Mouse (Mus musculus) macrophage (primary cell): ENCODE data around the gene Leo1. TPM values are rescaled to one million over a fixed set of nuclear protein-coding genes. Genes with fewer than 3 reads are reported as not detected.
"Not testable (repeated sequence)": the region's sequence is repeated elsewhere in the genome, so short reads cannot be mapped to it uniquely, and the experiment has no call there.

ENCODE experiments used
- H3K27ac ChIP-seq: fragments of 350-480 bp; formaldehyde crosslinking; 2 replicates; pipeline ENCODE4 v1.9.0; 2021
- H3K36me3 ChIP-seq: fragments of 350-480 bp; formaldehyde crosslinking; 2 replicates; pipeline ENCODE4 v1.9.0; 2021; ENCODE audit errors: inconsistent target
- H3K4me3 ChIP-seq: fragments of 350-480 bp; formaldehyde crosslinking; 2 replicates; pipeline ENCODE4 v1.9.0; 2021; ENCODE audit errors: inconsistent target
- H3K79me2 ChIP-seq: fragments of 350-480 bp; formaldehyde crosslinking; 2 replicates; pipeline ENCODE4 v1.9.0; 2021; ENCODE audit errors: inconsistent target
- WGBS: methylation state at CpG from one replicate; pipeline ENCODE4 v1.1.7; 2026; ENCODE audit warnings: inconsistent platforms; ENCODE audit not compliant: missing documents; 5-methylcytosine and 5-hydroxymethylcytosine counted together
- polyA plus RNA-seq: library from polyadenylated mRNA; stranded (reverse); fragments of 250-400 nt; gene quantifications from 3 replicates; pipeline ENCODE4 v1.2.4, GENCODE M21; 2018; ENCODE audit warnings: inconsistent platforms

Gene Leo1
- polyA plus RNA-seq, 1 experiment from 2014 or later: 36.4 TPM

GRCm38 (mm10) chr9:75477212-75477611 lies 35.9 kb downstream of the Leo1 start:
- H3K79me2 ChIP-seq: no peaks in the 10 kb centered on the region
- 37% methylated on average over 3 of the region's 3 CpGs for WGBS
- no peaks in the 10 kb centered on the region for H3K36me3 ChIP-seq
- no peak overlapping the region for H3K27ac ChIP-seq
- no peak overlapping the region for H3K4me3 ChIP-seq

DNA sequence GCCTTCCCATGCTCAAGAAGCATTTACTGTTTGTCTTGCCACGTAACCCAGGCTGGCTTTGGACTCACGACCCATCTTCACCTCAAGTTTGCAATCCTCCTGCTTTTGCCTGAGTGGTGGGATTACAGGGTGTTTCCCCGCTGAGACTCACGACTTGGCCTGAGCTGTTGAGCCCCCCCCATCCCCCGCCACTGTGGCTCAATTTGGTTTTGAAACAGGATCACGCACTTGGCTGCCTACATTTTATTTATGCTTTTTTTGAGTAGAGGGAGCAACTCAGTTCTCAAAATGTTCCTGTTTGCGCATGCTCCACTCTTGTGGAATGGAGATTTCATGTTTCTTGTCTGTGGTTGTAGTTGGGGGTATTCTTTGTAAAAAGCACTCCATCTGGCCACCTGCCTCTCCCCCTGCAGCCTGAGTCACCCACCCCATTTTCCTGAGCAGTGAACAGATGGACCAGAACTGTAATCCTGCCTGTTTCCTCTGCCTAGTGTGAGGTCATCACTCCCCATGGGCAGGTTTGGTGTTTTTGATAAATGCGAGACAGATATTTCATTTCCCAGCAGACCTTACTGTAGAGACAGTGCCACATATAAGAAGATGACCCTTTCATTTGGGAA lies 37.9 kb downstream of the Leo1 start:
- no peaks in the 10 kb centered on the region for H3K36me3 ChIP-seq
- no peaks in the 10 kb centered on the region for H3K79me2 ChIP-seq
- no peak overlapping the region for H3K27ac ChIP-seq
- 65% methylated on average over 8 of the region's 8 CpGs for WGBS
- no peak overlapping the region for H3K4me3 ChIP-seq

DNA sequence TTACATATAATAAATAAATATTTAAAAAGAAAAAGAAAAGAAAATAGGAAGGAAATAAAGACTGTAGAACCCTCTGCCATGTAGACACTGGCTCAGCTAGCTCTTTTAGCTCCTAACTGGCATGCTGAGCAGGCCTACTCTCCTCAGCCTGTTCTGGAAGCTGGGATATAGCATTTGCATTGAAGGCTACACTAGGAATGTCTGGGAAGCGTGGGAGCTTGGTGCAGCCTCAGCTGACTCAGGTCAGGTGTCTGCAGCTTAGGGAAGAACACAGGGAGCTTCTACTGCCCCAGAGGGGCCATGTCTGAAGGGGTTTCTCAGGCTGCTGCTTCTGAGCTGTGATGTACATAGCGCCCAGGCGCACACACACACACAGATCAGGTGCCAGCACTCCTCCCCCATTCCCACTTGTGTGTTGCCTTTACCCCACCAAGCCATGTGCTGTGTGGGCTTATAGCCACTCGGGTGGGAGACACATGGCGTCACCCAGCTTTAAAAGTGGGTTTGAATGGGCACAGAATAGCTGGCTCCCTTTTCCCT lies 39.3 kb downstream of the Leo1 start:
- Histone ChIP-seq H3K27ac (no peak overlapping the region), H3K4me3 (no peak overlapping the region), H3K79me2 (no peaks in the 10 kb centered on the region), H3K36me3 (no peaks in the 10 kb centered on the region)
- WGBS: 97% methylated on average over 5 of the region's 5 CpGs

GRCm38 (mm10) chr9:75485231-75485630 lies 43.9 kb downstream of the Leo1 start:
- no peaks in the 10 kb centered on the region for H3K36me3 ChIP-seq
- no peaks in the 10 kb centered on the region for H3K79me2 ChIP-seq
- 96% methylated on average over 6 of the region's 6 CpGs for WGBS

GRCm38 (mm10) chr9:75488255-75488654 lies 46.9 kb downstream of the Leo1 start:
- 81% methylated on average over 7 of the region's 7 CpGs for WGBS
- H3K79me2 ChIP-seq, H3K36me3 ChIP-seq, H3K27ac ChIP-seq, H3K4me3 ChIP-seq: not testable (repeated sequence)

More at GRCm38 (mm10) chr9:75485231-75485630, 43.9 kb downstream of the Leo1 start:
- no peak overlapping the region for H3K27ac ChIP-seq
- H3K4me3 ChIP-seq: no peak overlapping the region

DNA sequence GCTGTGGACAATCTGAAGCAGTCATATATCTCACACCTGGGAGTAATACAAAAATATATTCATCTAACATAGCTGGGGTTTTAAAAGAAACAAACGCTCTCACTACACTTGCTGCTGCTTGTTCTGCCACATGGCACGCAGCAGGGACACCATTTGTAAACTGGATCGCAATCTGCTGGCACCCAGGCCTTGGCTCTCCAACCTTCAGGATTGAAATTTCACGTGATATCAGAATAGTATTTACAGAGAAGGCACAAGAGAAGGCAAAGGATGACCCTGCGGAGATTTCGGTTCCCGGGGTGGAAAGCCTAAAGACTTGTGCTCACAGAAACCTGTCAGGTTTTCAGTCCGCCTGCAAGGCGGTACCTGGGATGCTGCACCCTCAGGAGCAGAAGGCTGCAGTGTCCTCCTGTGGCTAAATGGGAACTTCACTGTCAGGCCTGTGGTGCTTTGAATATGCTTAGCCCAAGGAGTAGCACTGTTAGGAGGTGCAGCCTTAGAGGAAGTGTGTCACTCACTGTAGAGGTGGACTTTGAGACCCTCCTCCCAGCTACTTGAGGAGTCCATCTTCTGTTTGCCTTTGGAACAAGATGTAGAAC lies 53.2 kb downstream of the Leo1 start:
- Histone ChIP-seq H3K79me2 (no peaks in the 10 kb centered on the region), H3K36me3 (peaks cover 24% of the 10 kb centered on the region), H3K27ac (no peak overlapping the region), H3K4me3 (no peak overlapping the region)
- 90% methylated on average over 9 of the region's 9 CpGs for WGBS

DNA sequence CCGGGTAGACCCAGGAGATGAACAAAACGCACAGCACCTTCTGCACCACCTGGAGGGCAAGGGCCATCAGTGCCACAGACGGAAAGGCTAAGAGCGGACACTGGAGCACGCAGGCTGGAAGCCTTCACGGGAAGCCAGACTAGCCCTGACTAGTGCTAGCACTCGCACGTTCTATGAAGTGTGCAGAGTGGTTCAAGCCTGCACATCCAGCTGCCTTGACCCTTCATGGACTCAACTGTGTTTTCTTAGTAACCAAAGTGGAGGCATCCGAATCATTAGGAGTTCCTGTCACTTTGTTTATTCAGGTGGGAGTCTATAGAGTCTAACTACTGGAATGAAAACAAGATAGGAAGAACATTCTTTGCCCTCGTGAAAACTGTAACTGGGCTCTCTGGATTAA lies 54.6 kb downstream of the Leo1 start:
- H3K4me3 ChIP-seq: no peak overlapping the region

DNA sequence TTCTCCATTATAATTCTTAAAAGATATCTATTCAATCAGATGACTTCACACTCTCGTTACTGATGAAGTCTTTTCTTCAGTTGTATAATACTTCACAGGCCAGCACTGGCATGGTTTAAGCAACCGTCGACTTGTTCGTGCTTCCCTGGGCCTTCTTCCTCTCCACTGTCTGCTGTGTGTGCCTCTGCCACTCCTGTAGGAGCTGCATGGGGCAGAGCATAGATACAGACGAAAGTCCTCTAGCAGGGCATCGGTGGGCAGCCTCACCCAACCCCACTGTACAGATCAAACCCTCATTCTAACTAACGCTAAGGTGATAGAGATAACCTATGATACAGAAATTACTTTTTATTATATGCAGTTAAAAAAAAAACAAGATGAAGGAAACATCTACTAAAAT lies 57.2 kb downstream of the Leo1 start:
- H3K79me2 ChIP-seq: no peaks in the 10 kb centered on the region
- 96% methylated on average over 7 of the region's 7 CpGs for WGBS
- H3K27ac ChIP-seq: no peak overlapping the region
- H3K36me3 ChIP-seq: peaks cover 62% of the 10 kb centered on the region
- no peak overlapping the region for H3K4me3 ChIP-seq

More for the DNA sequence above, 54.6 kb downstream of the Leo1 start:
- no peak overlapping the region for H3K27ac ChIP-seq
- WGBS: 95% methylated on average over 10 of the region's 10 CpGs
- peaks cover 39% of the 10 kb centered on the region for H3K36me3 ChIP-seq
- H3K79me2 ChIP-seq: no peaks in the 10 kb centered on the region

GRCm38 (mm10) chr9:75504311-75504710 lies 63.0 kb downstream of the Leo1 start:
- H3K4me3 ChIP-seq: no peak overlapping the region
- WGBS: 96% methylated on average over 6 of the region's 6 CpGs
- no peak overlapping the region for H3K27ac ChIP-seq
- H3K79me2 ChIP-seq: no peaks in the 10 kb centered on the region
- peaks cover 91% of the 10 kb centered on the region for H3K36me3 ChIP-seq

DNA sequence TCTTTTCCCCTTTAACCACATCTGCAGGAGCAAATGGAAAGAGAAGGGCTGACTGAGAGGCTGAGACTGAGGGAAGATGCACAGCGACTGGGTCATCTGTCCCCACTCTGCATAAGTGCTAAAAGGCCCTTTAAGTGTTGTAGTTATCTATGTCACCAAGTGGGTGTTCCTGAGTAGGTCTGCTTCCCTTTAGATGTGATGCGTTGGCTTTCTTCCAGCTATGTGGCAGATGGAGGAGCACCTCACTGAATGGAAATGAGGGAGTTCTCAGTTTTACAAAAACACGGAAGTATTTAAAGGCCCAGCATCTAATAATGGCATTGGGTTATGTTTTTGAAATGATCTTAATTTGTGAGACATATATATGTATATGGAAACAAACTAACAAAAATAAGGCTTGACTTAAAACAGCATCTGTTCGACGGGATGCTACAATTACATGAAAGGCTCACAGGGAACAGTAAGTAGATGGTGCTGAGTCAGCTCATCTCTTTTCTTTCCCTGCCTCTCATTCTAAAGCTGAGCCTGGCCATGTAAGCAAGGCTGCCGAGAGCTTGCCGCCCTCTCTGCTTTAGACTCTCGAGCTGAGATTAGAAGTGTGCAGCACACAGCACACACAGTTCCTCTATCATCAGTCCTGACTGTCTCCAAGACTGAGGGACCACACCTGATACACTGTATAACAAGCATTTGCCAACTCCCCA lies 70.1 kb downstream of the Leo1 start:
- WGBS: 89% methylated on average over 8 of the region's 8 CpGs
- Histone ChIP-seq H3K36me3 (peaks cover 87% of the 10 kb centered on the region), H3K4me3 (no peak overlapping the region), H3K27ac (no peak overlapping the region), H3K79me2 (no peaks in the 10 kb centered on the region)

GRCm38 (mm10) chr9:75515464-75516113 lies 74.3 kb downstream of the Leo1 start:
- no peaks in the 10 kb centered on the region for H3K79me2 ChIP-seq
- H3K27ac ChIP-seq: no peak overlapping the region
- peaks cover 53% of the 10 kb centered on the region for H3K36me3 ChIP-seq
- whole genome bisulfite sequencing: 79% methylated on average over 12 of the region's 12 CpGs
- H3K4me3 ChIP-seq: no peak overlapping the region

Other genes starting within 250 kb of the Leo1 start
- gene Myo5c, start 209.5 kb upstream of the Leo1 start, polyA plus RNA-seq: not detected in 3 replicates
- gene Gnb5, start 135.2 kb upstream of the Leo1 start, polyA plus RNA-seq: 2.5 to 4.3 TPM (median 3.0 TPM) in 3 replicates
- not detected in 3 replicates for gene Bcl2l10, start 93.8 kb upstream of the Leo1 start, polyA plus RNA-seq
- 73.3 to 115 TPM (median 94.8 TPM) in 3 replicates for gene Mapk6, start 31.5 kb upstream of the Leo1 start, polyA plus RNA-seq
- 69.0 to 94.7 TPM (median 81.9 TPM) in 3 replicates for gene Tmod3, start 118.1 kb downstream of the Leo1 start, polyA plus RNA-seq
- gene Tmod2, start 169.8 kb downstream of the Leo1 start, polyA plus RNA-seq: not detected in 3 replicates
- 0.83 TPM in 1 of 3 replicates, not detected in the others for gene Lysmd2, start 184.2 kb downstream of the Leo1 start, polyA plus RNA-seq
- not detected in 3 replicates for gene Scg3, start 242.5 kb downstream of the Leo1 start, polyA plus RNA-seq